Mouse (Mus musculus): ENCODE results near the gene Klhl7.

- TF ChIP-seq CTCF (conservative IDR thresholded peaks at IDR 0.05; ENCODE audit: low read length) = no peak
- no peak for TF ChIP-seq POU5F1 (IDR thresholded peaks at IDR 0.05; ENCODE audit: borderline replicate concordance, low read length)
These were observed 46.0 kb upstream of the Klhl7 start for GRCm38 (mm10) chr5:24054382-24054781.

Measured in E14TG2a.4 (cell line).